Mouse (Mus musculus) c-Kit-positive CD71-negative TER-119-negative erythroid progenitor cells, embryonic 14.5 days (primary cell): Measurements from ENCODE around the gene Opcml.
A peak's percentile ranks its signal among the peaks of the same experiment; 100 is the strongest.

Experiments
- DNase-seq: peaks from one replicate; pipeline ENCODE4 v3.0.0-alpha.2; 2013; ENCODE audit warnings: low read depth

Opcml gene

GRCm38 (mm10) chr9:28319021-28319755 lies 528.6 kb downstream of the Opcml start:
- no peak for DNase-seq

- no peak for DNase-seq
Observed at GRCm38 (mm10) chr9:28319802-28320201, 529.2 kb downstream of the Opcml start.

- no peak for DNase-seq
Observed at GRCm38 (mm10) chr9:28327985-28328384, 537.4 kb downstream of the Opcml start.

GRCm38 (mm10) chr9:28328434-28328833 lies 537.9 kb downstream of the Opcml start:
- DNase-seq, result no peak

GRCm38 (mm10) chr9:28329477-28329876 lies 538.9 kb downstream of the Opcml start:
- DNase-seq, result no peak

GRCm38 (mm10) chr9:28336511-28337208 lies 546.1 kb downstream of the Opcml start:
- DNase-seq, result no peak

- no peak for DNase-seq
Observed at GRCm38 (mm10) chr9:28337837-28338236, 547.3 kb downstream of the Opcml start.

- DNase-seq, result no peak
Observed at GRCm38 (mm10) chr9:28354978-28355377, 564.4 kb downstream of the Opcml start.

GRCm38 (mm10) chr9:28357946-28358345 lies 567.4 kb downstream of the Opcml start:
- DNase-seq, result no peak

- no peak for DNase-seq
Observed at GRCm38 (mm10) chr9:28360691-28361090, 570.1 kb downstream of the Opcml start.

GRCm38 (mm10) chr9:28364473-28365159 lies 574.0 kb downstream of the Opcml start:
- DNase-seq, result no peak

GRCm38 (mm10) chr9:28365160-28365473 lies 574.5 kb downstream of the Opcml start:
- no peak for DNase-seq

GRCm38 (mm10) chr9:28386527-28387175 lies 596.1 kb downstream of the Opcml start:
- no peak for DNase-seq

GRCm38 (mm10) chr9:28395222-28395621 lies 604.6 kb downstream of the Opcml start:
- DNase-seq, result no peak

GRCm38 (mm10) chr9:28395638-28396037 lies 605.1 kb downstream of the Opcml start:
- no peak for DNase-seq

GRCm38 (mm10) chr9:28402770-28403650 lies 612.4 kb downstream of the Opcml start:
- no peak for DNase-seq

GRCm38 (mm10) chr9:28403831-28404562 lies 613.4 kb downstream of the Opcml start:
- no peak for DNase-seq

GRCm38 (mm10) chr9:28404616-28405015 lies 614.0 kb downstream of the Opcml start:
- no peak for DNase-seq

- peak; percentile 8 for DNase-seq
Observed at GRCm38 (mm10) chr9:28405816-28406215, 615.2 kb downstream of the Opcml start.

GRCm38 (mm10) chr9:28420808-28421207 lies 630.2 kb downstream of the Opcml start:
- no peak for DNase-seq

GRCm38 (mm10) chr9:28423407-28423806 lies 632.8 kb downstream of the Opcml start:
- no peak for DNase-seq
